Mouse (Mus musculus): ENCODE measurements around the gene Cnnm4. TPM values are rescaled to one million over a fixed set of nuclear protein-coding genes. Genes with fewer than 3 reads are reported as not detected.

Cnnm4 gene
- polyA plus RNA-seq, 1 experiment = 5.6 TPM

GRCm38 (mm10) chr1:36485080-36485479, 13.7 kb downstream of the Cnnm4 start:
- Histone ChIP-seq H3K4me3 (replicated peaks; ENCODE audit: extremely low read depth, low read depth, low read length) (no peak overlapping the region), H3K4me1 (ENCODE audit: control insufficient read depth, insufficient read depth, low read length) (peaks cover 2% of the 10 kb centered on the region; the same call in 1 of the 2 replicates)
- WGBS = 34% methylated on average over 7 of the region's 7 CpGs
- TF ChIP-seq CTCF (IDR thresholded peaks at IDR 0.05; ENCODE audit: insufficient read depth, low read length) (no peak), POLR2A (IDR thresholded peaks at IDR 0.05; ENCODE audit: borderline replicate concordance, extremely low read depth, low read depth, low read length) (no peak)
- DNase-seq = no peak

- WGBS = 92% methylated on average over 9 of the region's 9 CpGs
- no peaks in the 10 kb centered on the region; the same call in 1 of the 2 replicates for H3K4me1 ChIP-seq (ENCODE audit: control insufficient read depth, insufficient read depth, low read length)
- no peak overlapping the region for H3K4me3 ChIP-seq (replicated peaks; ENCODE audit: extremely low read depth, low read depth, low read length)
- TF ChIP-seq CTCF (IDR thresholded peaks at IDR 0.05; ENCODE audit: insufficient read depth, low read length) (no peak), POLR2A (IDR thresholded peaks at IDR 0.05; ENCODE audit: borderline replicate concordance, extremely low read depth, low read depth, low read length) (no peak)
- no peak for DNase-seq
These were observed 15.7 kb downstream of the Cnnm4 start for GRCm38 (mm10) chr1:36487111-36487510.

GRCm38 (mm10) chr1:36489661-36490060, 18.2 kb downstream of the Cnnm4 start:
- H3K4me3 ChIP-seq (replicated peaks; ENCODE audit: extremely low read depth, low read depth, low read length) = no peak overlapping the region
- TF ChIP-seq CTCF (IDR thresholded peaks at IDR 0.05; ENCODE audit: insufficient read depth, low read length) (no peak), POLR2A (IDR thresholded peaks at IDR 0.05; ENCODE audit: borderline replicate concordance, extremely low read depth, low read depth, low read length) (no peak)
- 84% methylated on average over 6 of the region's 6 CpGs for WGBS
- no peak for DNase-seq
- H3K4me1 ChIP-seq (ENCODE audit: control insufficient read depth, insufficient read depth, low read length) = peaks cover 2% of the 10 kb centered on the region

GRCm38 (mm10) chr1:36492416-36493139, 21.2 kb downstream of the Cnnm4 start:
- H3K4me3 ChIP-seq (replicated peaks; ENCODE audit: extremely low read depth, low read depth, low read length) = no peak overlapping the region
- TF ChIP-seq CTCF (IDR thresholded peaks at IDR 0.05; ENCODE audit: insufficient read depth, low read length) (peak; percentile 38; the same call in 1 of the 2 replicates), POLR2A (IDR thresholded peaks at IDR 0.05; ENCODE audit: borderline replicate concordance, extremely low read depth, low read depth, low read length) (no peak)
- 35% methylated on average over 9 of the region's 9 CpGs for WGBS
- peaks cover 2% of the 10 kb centered on the region for H3K4me1 ChIP-seq (ENCODE audit: control insufficient read depth, insufficient read depth, low read length)
- peak; percentile 45 for DNase-seq

- WGBS = 73% methylated on average over 6 of the region's 6 CpGs
- no peak overlapping the region for H3K4me3 ChIP-seq (replicated peaks; ENCODE audit: extremely low read depth, low read depth, low read length)
- TF ChIP-seq CTCF (IDR thresholded peaks at IDR 0.05; ENCODE audit: insufficient read depth, low read length) (no peak), POLR2A (IDR thresholded peaks at IDR 0.05; ENCODE audit: borderline replicate concordance, extremely low read depth, low read depth, low read length) (no peak)
- DNase-seq = no peak
- peaks cover 2% of the 10 kb centered on the region for H3K4me1 ChIP-seq (ENCODE audit: control insufficient read depth, insufficient read depth, low read length)
These were observed 21.9 kb downstream of the Cnnm4 start for GRCm38 (mm10) chr1:36493299-36493698.

- Histone ChIP-seq H3K4me1 (ENCODE audit: control insufficient read depth, insufficient read depth, low read length) (peaks cover 2% of the 10 kb centered on the region), H3K4me3 (replicated peaks; ENCODE audit: extremely low read depth, low read depth, low read length) (no peak overlapping the region)
- DNase-seq = no peak
- TF ChIP-seq POLR2A (IDR thresholded peaks at IDR 0.05; ENCODE audit: borderline replicate concordance, extremely low read depth, low read depth, low read length) (no peak), CTCF (IDR thresholded peaks at IDR 0.05; ENCODE audit: insufficient read depth, low read length) (no peak)
- WGBS = 44% methylated on average over 2 of the region's 2 CpGs
These were observed 25.3 kb downstream of the Cnnm4 start for GRCm38 (mm10) chr1:36496719-36497118.

- no peak for TF ChIP-seq CTCF (IDR thresholded peaks at IDR 0.05; ENCODE audit: insufficient read depth, low read length)
- TF ChIP-seq POLR2A (IDR thresholded peaks at IDR 0.05; ENCODE audit: borderline replicate concordance, extremely low read depth, low read depth, low read length) = no peak
- WGBS = 67% methylated on average over 2 of the region's 2 CpGs
These were observed 25.9 kb downstream of the Cnnm4 start for GRCm38 (mm10) chr1:36497312-36497711.

GRCm38 (mm10) chr1:36501261-36501660, 29.8 kb downstream of the Cnnm4 start:
- Histone ChIP-seq H3K4me1 (ENCODE audit: control insufficient read depth, insufficient read depth, low read length) (no peaks in the 10 kb centered on the region), H3K4me3 (replicated peaks; ENCODE audit: extremely low read depth, low read depth, low read length) (no peak overlapping the region)
- no peak for TF ChIP-seq POLR2A (IDR thresholded peaks at IDR 0.05; ENCODE audit: borderline replicate concordance, extremely low read depth, low read depth, low read length)
- TF ChIP-seq CTCF (IDR thresholded peaks at IDR 0.05; ENCODE audit: insufficient read depth, low read length) = peak; percentile 97
- DNase-seq = peak; percentile 82
- 6% methylated on average over 3 of the region's 3 CpGs for WGBS

More at GRCm38 (mm10) chr1:36497312-36497711, 25.9 kb downstream of the Cnnm4 start:
- H3K4me1 ChIP-seq (ENCODE audit: control insufficient read depth, insufficient read depth, low read length) = peaks cover under 1% of the 10 kb centered on the region
- H3K4me3 ChIP-seq (replicated peaks; ENCODE audit: extremely low read depth, low read depth, low read length) = no peak overlapping the region
- no peak for DNase-seq

- no peak for DNase-seq
- 48% methylated on average over 5 of the region's 5 CpGs for WGBS
- H3K4me3 ChIP-seq (replicated peaks; ENCODE audit: extremely low read depth, low read depth, low read length) = no peak overlapping the region
- no peaks in the 10 kb centered on the region for H3K4me1 ChIP-seq (ENCODE audit: control insufficient read depth, insufficient read depth, low read length)
- TF ChIP-seq POLR2A (IDR thresholded peaks at IDR 0.05; ENCODE audit: borderline replicate concordance, extremely low read depth, low read depth, low read length) = no peak
- TF ChIP-seq CTCF (IDR thresholded peaks at IDR 0.05; ENCODE audit: insufficient read depth, low read length) = no peak
These were observed 36.8 kb downstream of the Cnnm4 start for GRCm38 (mm10) chr1:36508238-36508637.

Data from lung, adult 2 months (tissue).